8 mouse cellular contexts compared by ENCODE assay signal in genomic region chr15:31601646-31602374, GRCm38 (mm10). TPM values are rescaled to one million over a fixed set of nuclear protein-coding genes. Genes with fewer than 3 reads are reported as not detected.
DNase-seq lines count a peak whose midpoint lies in the region; ATAC-seq lines count a peak whose summit lies in the region.

TSS of gene Cct5 (minus strand) at chr15:31601804.
TSS of gene Fam173b (plus strand) at chr15:31601852.

- peaks cover 3% of the 10 kb centered on the region; the same call in 1 of the 2 replicates for H3K36me3 ChIP-seq in hindbrain, embryonic 11.5 days (ENCODE audit: control insufficient read depth, insufficient read depth, low read length)

- 0 out of 2 replicates have a peak, but pooled peaks cover 2% of the 10 kb centered on the region for H3K4me1 ChIP-seq in hindbrain, embryonic 11.5 days (replicated peaks; ENCODE audit: control insufficient read depth, insufficient read depth, low read length)

- WGBS in hindbrain, embryonic 11.5 days: under 1% methylated on average over 63 of the region's 63 CpGs

- H3K9me3 ChIP-seq in hindbrain, embryonic 11.5 days (ENCODE audit: control insufficient read depth, low read length): no peaks in the 10 kb centered on the region

- peak; percentile 98 for DNase-seq in Muller cell, postnatal 12 days (ENCODE audit: inconsistent ontology term)
- DNase-seq in cerebellum, adult 9-11 months: peak; percentile 98
- DNase-seq in frontal cortex, adult 2 months (ENCODE audit: extremely low spot score in 1 of 2, low spot score in 1 of 2): peak; percentile 94 to 98
- peak; percentile 99 for DNase-seq in hindbrain, embryonic 11.5 days (ENCODE audit: low spot score)
- peak; percentile 99 to 100 for DNase-seq in layer of hippocampus, postnatal 10 days (ENCODE audit: low spot score in 2 of 2)
- peak; percentile 99 for DNase-seq in lung, postnatal 10 days
- DNase-seq in ovary, postnatal 36 days (ENCODE audit: low spot score): peak; percentile 99
- peak; percentile 99 for DNase-seq in thymus, postnatal 25 days

- peak within 1 kb of the TSS; percentile 95 for H3K4me3 ChIP-seq in hindbrain, embryonic 11.5 days (ENCODE audit: low read depth, low read length)

- peak within 1 kb of the TSS; percentile 94 for H3K9ac ChIP-seq in hindbrain, embryonic 11.5 days (ENCODE audit: low read depth, low read length)

- peak within 1 kb of the TSS; percentile 89 for H3K27ac ChIP-seq in hindbrain, embryonic 11.5 days (ENCODE audit: low read depth, low read length)

- ATAC-seq in hindbrain, embryonic 11.5 days (ENCODE audit: low FRiP score): peak; percentile 93

- peak within 1 kb of the TSS; percentile 93 for H3K4me2 ChIP-seq in hindbrain, embryonic 11.5 days (replicated peaks; ENCODE audit: low read depth, low read length)

- no peaks in the 10 kb centered on the region for H3K27me3 ChIP-seq in hindbrain, embryonic 11.5 days (ENCODE audit: control insufficient read depth, insufficient read depth, low read length)

RNA-seq across cellular contexts. Expression of gene Cct5, which starts in this region (rescaled TPM):
- 166 and 190 TPM in 2 replicates for polyA plus RNA-seq in frontal cortex, adult 2 months (2012; rRNA removed)
- 721 and 746 TPM in 2 replicates for polyA plus RNA-seq in hindbrain, embryonic 11.5 days (2014; fragmentation: Nextera tagmentation; extraction: Ambion mirVana)
- 100 to 1,000 TPM; 250 to 267 TPM for total RNA-seq in layer of hippocampus, postnatal 10 days (2021)

RNA-seq across cellular contexts. Expression of gene Fam173b, which starts in this region (rescaled TPM):
- polyA plus RNA-seq in frontal cortex, adult 2 months (2012; rRNA removed): 14.7 and 15.3 TPM in 2 replicates
- 14.7 and 15.6 TPM in 2 replicates for polyA plus RNA-seq in hindbrain, embryonic 11.5 days (2014; fragmentation: Nextera tagmentation; extraction: Ambion mirVana)
- 10 to 100 TPM; 10.0 to 11.9 TPM for total RNA-seq in layer of hippocampus, postnatal 10 days (2021)

Comparison
In these comparisons a context has a peak if more than half of its experiments do, and no peak if none do; other contexts are left out.
1. Peak in every context shown above with its lines: DNase-seq, ATAC-seq, H3K4me3 ChIP-seq and H3K27ac ChIP-seq.